Mouse (Mus musculus) CH12.LX (cell line): ENCODE data around the gene Plxnb2.

Experiments used
- CHD1 ChIP-seq: IDR thresholded peaks from 2 replicates; pipeline ENCODE4 v1.6.1; 2012; ENCODE audit warnings: low read depth, low read length, improper control_type of control experiment, inconsistent platforms
- CHD2 ChIP-seq: IDR thresholded peaks from 2 replicates; pipeline ENCODE4 v1.6.1; 2011; ENCODE audit warnings: low read length, improper control_type of control experiment
- CTCF ChIP-seq, 2 experiments: IDR thresholded peaks in 1 of 2; conservative IDR thresholded peaks in 1 of 2; 2 replicates each; pipeline ENCODE4 v1.5.1; 2011 to 2012; ENCODE audit warnings: low read depth in 2 of 2, low read length in 2 of 2, improper control_type of control experiment in 1 of 2, inconsistent platforms in 1 of 2, mild to moderate bottlenecking in 1 of 2, moderate library complexity in 1 of 2
- E2F4 ChIP-seq: IDR thresholded peaks from 2 replicates; pipeline ENCODE4 v1.6.1; 2011; ENCODE audit warnings: low read depth, low read length, improper control_type of control experiment; ENCODE audit not compliant: insufficient replicate concordance
- EP300 ChIP-seq: IDR thresholded peaks from 2 replicates; pipeline ENCODE4 v1.6.1; 2011; ENCODE audit warnings: low read length, improper control_type of control experiment
- HCFC1 ChIP-seq: IDR thresholded peaks from 2 replicates; pipeline ENCODE4 v1.6.1; 2012; ENCODE audit warnings: low read depth, mild to moderate bottlenecking, inconsistent platforms, low read length, improper control_type of control experiment
- MAX ChIP-seq: IDR thresholded peaks from 2 replicates; pipeline ENCODE4 v1.6.1; 2011; ENCODE audit warnings: low read length, improper control_type of control experiment
- POLR2A ChIP-seq: IDR thresholded peaks from 2 replicates; pipeline ENCODE4 v1.6.1; 2011; ENCODE audit warnings: low read depth, mild to moderate bottlenecking, improper control_type of control experiment, low read length
- SIN3A ChIP-seq: IDR thresholded peaks from 2 replicates; pipeline ENCODE4 v1.6.1; 2012; ENCODE audit warnings: low read length, improper control_type of control experiment, inconsistent platforms
- ZC3H11A ChIP-seq: IDR thresholded peaks from 2 replicates; pipeline ENCODE4 v1.6.1; 2012; ENCODE audit warnings: low read depth, mild to moderate bottlenecking, inconsistent platforms, low read length, improper control_type of control experiment

GRCm38 (mm10) chr15:89181561-89182270 is 1.1 kb upstream of the Plxnb2 start:
- TF ChIP-seq E2F4 (no peak), MAX (no peak), CTCF (conservative IDR thresholded peaks at IDR 0.05 in 1 of 2, IDR thresholded peaks at IDR 0.05 in 1 of 2; ENCODE audit: low read depth in 2 of 2, low read length in 2 of 2) (peak in 1 of 2 experiments; percentile 11; a peak in 1 of 4 replicates), SIN3A (no peak), HCFC1 (no peak), EP300 (no peak), POLR2A (no peak), CHD2 (no peak), ZC3H11A (no peak), CHD1 (no peak)
